Mouse (Mus musculus): ENCODE results near the gene Ppp6c.

GRCm38 (mm10) chr2:39220010-39220409 lies 6.2 kb downstream of the Ppp6c start:
- no peak for TF ChIP-seq EP300 (IDR thresholded peaks at IDR 0.05)
- TF ChIP-seq CTCF (IDR thresholded peaks at IDR 0.05), result no peak
